Mouse (Mus musculus) heart, embryonic 13.5 days (tissue): Measurements from ENCODE around the gene Chchd4. TPM values are rescaled to one million over a fixed set of nuclear protein-coding genes. Genes with fewer than 3 reads are reported as not detected.
A peak's percentile ranks its signal among the peaks of the same experiment; 100 is the strongest.

Experiments used
- ATAC-seq: fragments of 200-750 bp; cut with Nextera tagmentation; 2 replicates; pipeline ENCODE4 v1.8.0; 2017; ENCODE audit warnings: moderate TSS enrichment; ENCODE audit not compliant: insufficient number of reproducible peaks, low FRiP score, low TSS enrichment; ENCODE audit errors: extremely low read depth
- H3K27ac ChIP-seq: fragments of 300-500 bp; sonication (generic); replicated peaks from 2 replicates; pipeline ENCODE4 v1.5.1; 2015; ENCODE audit warnings: moderate library complexity, mild to moderate bottlenecking, inconsistent platforms
- H3K27me3 ChIP-seq: fragments of 300-500 bp; sonication (generic); replicated peaks from 2 replicates; pipeline ENCODE4 v1.6.1; 2015; ENCODE audit warnings: mild to moderate bottlenecking, inconsistent platforms
- H3K36me3 ChIP-seq: fragments of 300-500 bp; sonication (generic); 2 replicates; pipeline ENCODE4 v1.6.1; 2015; ENCODE audit warnings: mild to moderate bottlenecking, inconsistent platforms
- H3K4me1 ChIP-seq: fragments of 300-500 bp; sonication (generic); 2 replicates; pipeline ENCODE4 v1.6.1; 2015; ENCODE audit warnings: inconsistent platforms
- H3K4me2 ChIP-seq: fragments of 300-500 bp; sonication (generic); 2 replicates; pipeline ENCODE4 v1.6.1; 2015; ENCODE audit warnings: inconsistent platforms, mild to moderate bottlenecking, moderate library complexity
- H3K4me3 ChIP-seq: fragments of 300-500 bp; sonication (generic); 2 replicates; pipeline ENCODE4 v1.5.1; 2015; ENCODE audit warnings: moderate library complexity, mild to moderate bottlenecking, inconsistent platforms
- H3K9ac ChIP-seq: fragments of 300-500 bp; sonication (generic); 2 replicates; pipeline ENCODE4 v1.6.1; 2015; ENCODE audit warnings: inconsistent platforms, mild to moderate bottlenecking, moderate library complexity
- H3K9me3 ChIP-seq: fragments of 300-500 bp; sonication (generic); 2 replicates; pipeline ENCODE4 v1.6.1; 2016; ENCODE audit warnings: inconsistent platforms
- WGBS: fragments of 180-500 bp; shearing (Covaris S2); methylation state at CpG from one replicate; pipeline ENCODE4 v1.1.7; 2015; ENCODE audit warnings: mixed read lengths; 5-methylcytosine and 5-hydroxymethylcytosine counted together
- polyA plus RNA-seq: library from polyadenylated mRNA; unstranded; fragments of >200 nt; fragmentation: Nextera tagmentation; extraction: Ambion mirVana; gene quantifications from 2 replicates; pipeline ENCODE4 v1.2.1, GENCODE M21; 2015

The Chchd4 gene
- polyA plus RNA-seq, 1 experiment from 2014 or later, result 28.0 TPM

DNA sequence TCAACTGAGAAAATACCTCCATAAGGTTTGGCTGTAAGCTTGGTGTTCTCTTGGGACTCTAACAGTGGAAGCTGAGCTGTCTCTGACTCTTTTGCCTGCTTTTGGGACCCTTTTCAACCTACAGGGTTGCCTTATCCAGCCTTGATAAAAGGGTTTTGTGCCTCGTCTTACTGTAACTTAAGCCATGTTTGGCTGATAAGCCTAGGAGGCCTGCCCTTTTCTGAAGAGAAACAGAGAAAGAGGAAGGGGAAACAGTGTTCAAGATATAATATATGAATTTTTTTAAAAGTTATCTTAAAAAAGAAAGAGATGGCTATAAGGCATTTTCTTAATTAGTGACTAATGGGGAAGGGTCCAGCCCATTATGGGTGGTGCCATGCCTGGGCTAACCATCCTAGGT lies 30.0 kb upstream of the Chchd4 start:
- no peak overlapping the region for H3K9ac ChIP-seq
- no peaks in the 10 kb centered on the region for H3K27me3 ChIP-seq
- H3K36me3 ChIP-seq, result peaks cover 100% of the 10 kb centered on the region
- no peak for ATAC-seq
- no peak overlapping the region for H3K27ac ChIP-seq
- H3K4me1 ChIP-seq, result no peaks in the 10 kb centered on the region
- H3K4me3 ChIP-seq, result no peak overlapping the region
- no peak overlapping the region for H3K4me2 ChIP-seq
- WGBS, result 71% methylated on average over 1 of the region's 1 CpGs
- peaks cover 4% of the 10 kb centered on the region; the same call in 1 of the 2 replicates for H3K9me3 ChIP-seq

DNA sequence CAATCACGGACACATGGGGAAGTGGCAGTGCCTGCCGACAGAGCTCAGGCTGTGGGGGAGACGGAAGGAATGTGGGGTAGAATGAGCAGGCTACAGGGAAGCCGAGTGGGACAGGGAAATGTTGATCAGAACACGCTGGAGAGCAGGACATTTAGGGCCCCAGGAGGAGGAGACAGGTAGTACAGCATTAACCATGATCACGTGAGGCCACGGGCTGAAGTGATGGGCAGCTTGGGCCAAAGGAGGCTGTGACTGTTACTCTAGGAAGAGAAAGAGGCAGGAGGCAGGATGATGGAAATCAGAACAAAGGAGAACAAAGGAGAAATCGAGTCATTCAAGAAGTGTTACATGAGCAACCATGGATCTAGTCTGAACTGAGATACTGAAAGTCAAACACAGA lies 21.2 kb upstream of the Chchd4 start:
- WGBS, result 81% methylated on average over 8 of the region's 8 CpGs
- ATAC-seq, result no peak
- Histone ChIP-seq H3K27me3 (no peaks in the 10 kb centered on the region), H3K9ac (no peak overlapping the region), H3K4me3 (no peak overlapping the region), H3K9me3 (no peaks in the 10 kb centered on the region), H3K27ac (no peak overlapping the region), H3K36me3 (peaks cover 97% of the 10 kb centered on the region), H3K4me2 (no peak overlapping the region), H3K4me1 (no peaks in the 10 kb centered on the region)

DNA sequence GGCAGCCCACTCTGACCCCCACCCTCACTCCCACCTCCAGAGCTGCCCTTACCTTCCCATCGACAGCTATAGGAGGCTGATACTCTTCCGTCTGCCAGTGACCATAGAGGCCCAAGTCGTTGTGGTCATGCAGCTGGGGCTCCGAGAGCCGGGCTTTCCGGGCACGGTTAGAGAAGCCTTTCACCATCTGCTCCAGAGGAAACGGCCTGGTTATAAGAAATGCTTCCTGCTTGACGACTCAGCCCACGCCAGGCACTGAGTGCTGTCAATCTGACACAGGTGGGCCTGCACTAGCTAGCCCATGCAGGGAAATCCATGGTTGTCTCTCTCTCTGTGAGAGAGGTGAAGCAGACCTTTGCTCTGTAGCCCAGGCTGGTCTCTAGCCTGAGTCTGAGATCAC lies 19.7 kb upstream of the Chchd4 start:
- ATAC-seq, result no peak
- Histone ChIP-seq H3K27ac (no peak overlapping the region), H3K4me2 (no peak overlapping the region), H3K9me3 (no peaks in the 10 kb centered on the region), H3K4me3 (no peak overlapping the region), H3K4me1 (peaks cover 8% of the 10 kb centered on the region), H3K9ac (no peak overlapping the region), H3K27me3 (no peaks in the 10 kb centered on the region), H3K36me3 (peaks cover 96% of the 10 kb centered on the region)
- WGBS, result 79% methylated on average over 10 of the region's 10 CpGs

GRCm38 (mm10) chr6:91491004-91491403 lies 17.7 kb upstream of the Chchd4 start:
- WGBS, result 70% methylated on average over 6 of the region's 6 CpGs
- Histone ChIP-seq H3K27me3 (no peaks in the 10 kb centered on the region), H3K36me3 (peaks cover 96% of the 10 kb centered on the region), H3K9ac (no peak overlapping the region), H3K27ac (no peak overlapping the region), H3K4me1 (peaks cover 8% of the 10 kb centered on the region), H3K9me3 (no peaks in the 10 kb centered on the region), H3K4me3 (no peak overlapping the region), H3K4me2 (no peak overlapping the region)
- ATAC-seq, result no peak

GRCm38 (mm10) chr6:91489872-91490271 lies 16.5 kb upstream of the Chchd4 start:
- H3K4me1 ChIP-seq, result peaks cover 8% of the 10 kb centered on the region
- H3K4me3 ChIP-seq, result no peak overlapping the region
- H3K9me3 ChIP-seq, result no peaks in the 10 kb centered on the region
- H3K27ac ChIP-seq, result no peak overlapping the region
- 77% methylated on average over 10 of the region's 10 CpGs for WGBS
- no peak for ATAC-seq
- no peak overlapping the region for H3K4me2 ChIP-seq
- no peaks in the 10 kb centered on the region for H3K27me3 ChIP-seq
- H3K36me3 ChIP-seq, result peaks cover 96% of the 10 kb centered on the region
- H3K9ac ChIP-seq, result no peak overlapping the region

- Histone ChIP-seq H3K27ac (no peak overlapping the region; the same call in 1 of the 2 replicates), H3K9ac (no peak overlapping the region), H3K4me1 (peaks cover 8% of the 10 kb centered on the region), H3K9me3 (no peaks in the 10 kb centered on the region), H3K36me3 (peaks cover 98% of the 10 kb centered on the region), H3K4me3 (no peak overlapping the region), H3K4me2 (no peak overlapping the region), H3K27me3 (no peaks in the 10 kb centered on the region)
- 58% methylated on average over 9 of the region's 9 CpGs for WGBS
- ATAC-seq, result peak; percentile 10; the same call in 1 of the 2 replicates
These were observed 15.3 kb upstream of the Chchd4 start for GRCm38 (mm10) chr6:91488496-91489212.

GRCm38 (mm10) chr6:91486736-91487453 lies 13.5 kb upstream of the Chchd4 start:
- Histone ChIP-seq H3K4me2 (no peak overlapping the region), H3K4me3 (no peak overlapping the region), H3K36me3 (peaks cover 98% of the 10 kb centered on the region), H3K27ac (no peak overlapping the region), H3K4me1 (peaks cover 8% of the 10 kb centered on the region), H3K27me3 (no peaks in the 10 kb centered on the region), H3K9ac (no peak overlapping the region), H3K9me3 (no peaks in the 10 kb centered on the region)
- 86% methylated on average over 15 of the region's 15 CpGs for WGBS
- ATAC-seq, result no peak

DNA sequence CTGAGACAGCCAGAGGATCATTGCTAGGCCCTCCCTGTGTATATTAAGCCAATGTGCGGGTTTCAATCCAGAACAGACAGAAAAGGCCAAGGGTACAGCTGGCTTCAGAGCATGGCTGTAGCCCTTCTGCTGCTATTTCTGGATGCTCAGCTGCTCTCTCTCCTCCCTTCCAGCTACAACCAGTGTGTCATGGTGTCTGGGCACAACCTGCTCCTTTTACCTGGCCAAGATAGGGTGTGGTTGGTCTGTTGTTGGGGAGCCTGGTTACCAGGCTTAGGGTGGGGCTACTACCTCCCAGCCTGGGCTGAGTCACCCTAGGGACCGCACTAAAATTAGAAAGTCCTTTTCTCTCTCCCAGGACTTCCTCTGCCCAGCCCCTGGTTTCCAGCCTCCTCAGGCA lies 10.0 kb upstream of the Chchd4 start:
- Histone ChIP-seq H3K4me3 (no peak overlapping the region), H3K27me3 (no peaks in the 10 kb centered on the region), H3K27ac (no peak overlapping the region), H3K9ac (no peak overlapping the region), H3K4me1 (peaks cover under 1% of the 10 kb centered on the region), H3K36me3 (peaks cover 100% of the 10 kb centered on the region), H3K9me3 (no peaks in the 10 kb centered on the region), H3K4me2 (no peak overlapping the region)
- 69% methylated on average over 2 of the region's 2 CpGs for WGBS
- ATAC-seq, result no peak

DNA sequence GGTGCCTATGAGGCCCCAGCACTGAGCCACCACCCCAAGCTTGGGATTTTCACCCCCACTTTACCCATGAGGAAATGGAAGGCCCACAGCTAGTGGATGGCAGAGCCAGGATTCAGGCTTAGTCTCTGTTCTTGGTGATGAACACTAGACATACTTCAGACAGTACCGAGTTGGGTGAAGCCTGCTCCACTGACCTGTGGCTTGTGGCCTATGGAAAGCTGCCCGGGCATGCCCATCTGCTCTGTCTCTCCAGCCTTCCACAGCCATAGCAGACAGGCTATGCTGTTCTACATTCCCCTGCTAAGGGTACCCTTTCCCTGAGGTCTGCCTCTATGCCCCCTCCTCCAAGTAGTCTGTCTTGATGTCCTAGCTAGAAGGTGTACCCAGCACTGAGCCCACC lies 3.2 kb upstream of the Chchd4 start:
- Histone ChIP-seq H3K36me3 (peaks cover 55% of the 10 kb centered on the region), H3K4me1 (peaks cover 22% of the 10 kb centered on the region), H3K27me3 (no peaks in the 10 kb centered on the region), H3K9ac (0 out of 2 replicates have a peak overlapping the region, but pooled peaks have one; percentile 20), H3K4me3 (no peak overlapping the region), H3K4me2 (no peak overlapping the region), H3K9me3 (no peaks in the 10 kb centered on the region), H3K27ac (no peak overlapping the region)
- no peak for ATAC-seq
- 89% methylated on average over 2 of the region's 2 CpGs for WGBS

- Histone ChIP-seq H3K27ac (no peak overlapping the region), H3K27me3 (no peaks in the 10 kb centered on the region), H3K4me1 (peaks cover 22% of the 10 kb centered on the region), H3K4me2 (peak overlapping the region; percentile 87), H3K36me3 (peaks cover 43% of the 10 kb centered on the region), H3K9me3 (no peaks in the 10 kb centered on the region), H3K4me3 (peak overlapping the region; percentile 83), H3K9ac (peak overlapping the region; percentile 90)
- WGBS, result 52% methylated on average over 9 of the region's 9 CpGs
- ATAC-seq, result no peak
These were observed 1.3 kb upstream of the Chchd4 start for GRCm38 (mm10) chr6:91474441-91475190.

DNA sequence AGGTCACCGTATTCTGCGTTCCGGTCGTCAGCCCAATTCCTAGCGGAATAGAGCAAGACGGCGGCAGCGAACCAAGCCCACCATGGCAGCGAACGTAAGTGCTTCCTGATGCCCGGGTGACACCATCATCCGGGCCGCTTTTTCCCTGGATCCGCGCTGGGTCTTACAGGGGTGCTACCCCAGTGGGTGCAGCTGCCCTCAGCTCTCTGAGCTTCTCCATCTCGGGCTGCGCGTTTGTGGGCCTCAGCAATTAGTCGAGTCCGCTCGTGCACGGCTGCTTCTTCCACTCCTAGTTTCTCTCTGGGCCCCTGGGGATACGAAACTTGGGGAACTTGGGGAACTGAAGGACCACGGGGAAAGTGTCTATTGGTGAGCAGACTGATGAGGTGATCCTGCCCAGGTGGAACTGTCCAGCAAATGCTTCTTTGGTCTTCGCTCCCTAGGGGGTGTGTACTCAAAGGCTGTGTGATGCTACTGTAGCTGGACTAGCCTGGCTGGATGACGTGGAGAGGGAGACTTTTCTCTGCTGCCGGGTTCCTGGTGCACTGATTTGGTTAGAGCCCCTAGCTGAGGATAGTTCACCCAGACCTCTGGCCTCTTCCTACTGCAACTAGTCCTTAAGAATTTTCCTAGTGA lies 577 bp upstream of the Chchd4 start:
- Histone ChIP-seq H3K4me1 (peaks cover 22% of the 10 kb centered on the region), H3K27ac (peak overlapping the region; percentile 74), H3K4me3 (peak overlapping the region; percentile 83), H3K9me3 (no peaks in the 10 kb centered on the region), H3K36me3 (peaks cover 40% of the 10 kb centered on the region), H3K9ac (peak overlapping the region; percentile 90), H3K4me2 (peak overlapping the region; percentile 87), H3K27me3 (no peaks in the 10 kb centered on the region)
- under 1% methylated on average over 27 of the region's 27 CpGs for WGBS
- 0 out of 2 replicates have a peak, but pooled peaks have one; percentile 2 for ATAC-seq
